Mouse (Mus musculus) forebrain, embryonic 11.5 days (tissue): Measurements from ENCODE around the gene Atrn. TPM values are rescaled to one million over a fixed set of nuclear protein-coding genes. Genes with fewer than 3 reads are reported as not detected.

Source experiments
- ATAC-seq: fragments of 200-750 bp; cut with Nextera tagmentation; replicated peaks from 2 replicates; pipeline ENCODE4 v1.8.0; 2017; ENCODE audit warnings: moderate TSS enrichment; ENCODE audit not compliant: low FRiP score
- DNase-seq: peaks from one replicate; pipeline ENCODE4 v3.0.0-alpha.2; 2017; ENCODE audit warnings: low spot score
- H3K27ac ChIP-seq: fragments of 300-500 bp; sonication (generic); 2 replicates; pipeline ENCODE4 v1.5.1; 2014; ENCODE audit warnings: low read depth, low read length
- H3K27me3 ChIP-seq: fragments of 300-500 bp; sonication (generic); 2 replicates; pipeline ENCODE4 v1.6.1; 2014; ENCODE audit warnings: mild to moderate bottlenecking, low read length, mixed read lengths; ENCODE audit not compliant: control insufficient read depth, insufficient read depth
- H3K36me3 ChIP-seq: fragments of 300-500 bp; sonication (generic); 2 replicates; pipeline ENCODE4 v1.6.1; 2014; ENCODE audit warnings: mild to moderate bottlenecking, low read length, moderate library complexity, mixed read lengths; ENCODE audit not compliant: control insufficient read depth, insufficient read depth
- H3K4me1 ChIP-seq: fragments of 300-500 bp; sonication (generic); replicated peaks from 2 replicates; pipeline ENCODE4 v1.6.1; 2014; ENCODE audit warnings: low read length, mixed read lengths; ENCODE audit not compliant: control insufficient read depth, insufficient read depth
- H3K4me2 ChIP-seq: fragments of 300-500 bp; sonication (generic); 2 replicates; pipeline ENCODE4 v1.6.1; 2014; ENCODE audit warnings: low read depth, mild to moderate bottlenecking, low read length, moderate library complexity, mixed read lengths; ENCODE audit not compliant: severe bottlenecking
- H3K4me3 ChIP-seq: fragments of 300-500 bp; sonication (generic); 2 replicates; pipeline ENCODE4 v1.5.1; 2014; ENCODE audit warnings: low read depth, low read length
- H3K9ac ChIP-seq: fragments of 300-500 bp; sonication (generic); 2 replicates; pipeline ENCODE4 v1.6.1; 2014; ENCODE audit warnings: low read length
- H3K9me3 ChIP-seq: fragments of 300-500 bp; sonication (generic); 2 replicates; pipeline ENCODE4 v1.6.1; 2016; ENCODE audit warnings: low read length, mixed read lengths; ENCODE audit not compliant: control insufficient read depth
- WGBS: fragments of 180-500 bp; shearing (Covaris S2); extraction: QIAGEN DNeasy Blood & Tissue Kit; methylation state at CpG from one replicate; pipeline ENCODE4 v1.1.7; 2014; 5-methylcytosine and 5-hydroxymethylcytosine counted together
- polyA plus RNA-seq: library from polyadenylated mRNA; unstranded; fragments of >200 nt; fragmentation: Nextera tagmentation; extraction: Ambion mirVana; gene quantifications from 2 replicates; pipeline ENCODE4 v1.2.1, GENCODE M21; 2014

Gene Atrn
- polyA plus RNA-seq, 1 experiment from 2014 or later: 11.3 TPM

DNA sequence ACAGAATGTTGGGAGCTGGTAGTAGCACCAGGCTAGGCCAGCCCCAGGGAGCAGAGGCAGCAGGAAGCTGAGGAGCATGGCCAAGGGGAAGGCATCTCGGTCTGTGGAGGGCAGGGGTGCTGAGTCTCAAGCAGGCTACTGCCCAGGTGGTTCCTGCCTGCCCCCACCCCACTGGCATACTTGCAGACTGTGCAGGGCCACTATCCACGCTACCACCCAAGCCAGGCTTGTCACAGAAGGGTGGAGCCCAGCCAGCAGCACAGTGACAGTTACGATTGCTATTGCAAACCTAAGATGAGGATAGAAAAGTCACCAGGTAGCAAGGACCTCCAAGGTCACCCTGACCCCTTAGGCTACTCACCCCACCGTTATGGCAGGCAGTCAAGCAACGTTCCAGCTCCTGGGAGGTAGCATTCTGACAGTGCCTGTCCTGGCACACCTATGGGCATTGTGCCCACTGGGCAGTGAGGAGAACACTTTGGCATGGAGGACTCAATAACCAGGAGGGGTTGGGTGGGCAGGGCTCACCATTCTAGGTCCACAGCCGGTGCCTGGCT lies 146.6 kb downstream of the Atrn start:
- Histone ChIP-seq H3K4me3 (no peak overlapping the region), H3K27me3 (peaks cover 41% of the 10 kb centered on the region), H3K4me2 (no peak overlapping the region), H3K9me3 (no peaks in the 10 kb centered on the region), H3K27ac (no peak overlapping the region), H3K4me1 (peaks cover 12% of the 10 kb centered on the region; the same call in 1 of the 2 replicates), H3K9ac (no peak overlapping the region), H3K36me3 (no peaks in the 10 kb centered on the region)
- DNase-seq (peak; percentile 49), ATAC-seq (no peak)
- WGBS: 77% methylated on average over 6 of the region's 6 CpGs

DNA sequence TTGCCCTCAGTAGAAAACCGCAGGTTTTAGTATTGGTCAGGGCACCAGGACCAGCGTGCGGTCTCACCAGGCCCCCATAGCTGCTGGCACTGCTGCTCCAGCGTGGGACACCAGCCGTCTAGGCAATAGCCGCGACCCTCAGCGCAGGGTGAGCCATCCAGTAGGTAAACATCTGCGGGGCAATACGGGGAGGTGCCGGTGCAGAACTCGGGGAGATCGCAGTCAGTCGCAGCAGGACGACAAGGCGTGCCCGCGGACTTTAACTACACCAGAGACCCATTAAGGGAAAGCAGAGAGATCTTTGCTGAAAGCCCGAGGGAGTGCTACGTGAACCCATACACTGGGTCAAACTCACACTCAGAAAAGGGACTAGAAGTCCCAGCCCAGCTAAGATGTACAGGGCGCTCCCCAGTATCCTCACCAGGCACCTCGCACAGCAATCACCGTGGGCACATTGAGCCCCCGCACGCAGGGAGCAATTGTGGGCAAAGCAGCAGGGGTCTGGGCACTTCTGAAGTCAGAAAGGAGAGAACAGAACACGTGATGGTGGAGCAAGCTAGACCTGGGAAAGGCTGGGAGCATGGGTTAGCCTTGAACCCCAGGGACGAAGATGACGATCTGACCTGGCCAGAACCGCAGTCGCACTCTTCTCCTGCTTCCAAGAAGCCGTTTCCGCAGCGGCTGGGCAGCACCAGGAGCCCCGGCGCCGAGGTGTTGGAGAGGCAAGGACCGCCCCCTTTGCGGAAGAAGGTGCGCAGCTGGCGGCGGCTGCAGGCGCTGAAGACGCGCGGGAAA lies 147.8 kb downstream of the Atrn start:
- peaks cover 12% of the 10 kb centered on the region; the same call in 1 of the 2 replicates for H3K4me1 ChIP-seq
- peak overlapping the region; percentile 19; the same call in 1 of the 2 replicates for H3K4me3 ChIP-seq
- DNase-seq (peak; percentile 64), ATAC-seq (no peak)
- 1% methylated on average over 45 of the region's 45 CpGs for WGBS
- peak overlapping the region; percentile 44 for H3K4me2 ChIP-seq
- no peak overlapping the region for H3K27ac ChIP-seq
- no peaks in the 10 kb centered on the region for H3K36me3 ChIP-seq
- H3K27me3 ChIP-seq: peaks cover 41% of the 10 kb centered on the region
- no peaks in the 10 kb centered on the region for H3K9me3 ChIP-seq
- H3K9ac ChIP-seq: no peak overlapping the region

DNA sequence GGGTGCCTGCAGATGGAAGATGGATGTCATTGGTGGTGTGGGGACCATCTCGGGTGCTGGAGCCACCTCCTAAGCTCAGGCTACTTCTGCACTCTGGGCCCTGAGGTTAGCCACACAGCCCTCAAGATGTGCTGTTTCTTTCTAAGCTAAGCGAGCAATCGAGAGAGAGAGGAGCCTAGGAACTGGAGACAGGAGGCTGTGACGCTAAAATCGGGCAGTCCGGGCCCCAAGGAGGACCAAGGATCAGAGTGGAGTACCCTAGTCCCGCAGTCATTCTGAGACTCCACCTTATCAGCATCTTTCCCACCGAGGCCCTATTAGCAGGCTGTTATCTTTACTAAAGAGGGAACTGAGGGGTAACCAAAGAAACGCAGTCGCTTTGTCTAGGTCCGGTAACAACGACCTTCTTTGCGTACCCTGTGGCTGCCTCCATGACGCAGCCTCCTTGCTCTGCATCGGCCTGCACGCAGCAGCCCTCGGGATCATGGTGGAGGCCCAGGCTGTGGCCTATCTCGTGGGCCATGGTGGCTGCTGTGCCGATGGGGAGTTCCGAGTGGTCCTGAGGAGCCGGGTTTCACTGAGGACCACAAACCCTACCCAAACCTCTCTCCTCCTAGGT lies 148.5 kb downstream of the Atrn start:
- Histone ChIP-seq H3K36me3 (no peaks in the 10 kb centered on the region), H3K27ac (no peak overlapping the region), H3K9me3 (no peaks in the 10 kb centered on the region), H3K4me1 (peaks cover 12% of the 10 kb centered on the region; the same call in 1 of the 2 replicates), H3K4me2 (peak overlapping the region; percentile 44), H3K4me3 (peak overlapping the region; percentile 19; the same call in 1 of the 2 replicates), H3K9ac (no peak overlapping the region), H3K27me3 (peaks cover 41% of the 10 kb centered on the region)
- no peak for ATAC-seq
- WGBS: under 1% methylated on average over 21 of the region's 21 CpGs
- peak; percentile 56 for DNase-seq

DNA sequence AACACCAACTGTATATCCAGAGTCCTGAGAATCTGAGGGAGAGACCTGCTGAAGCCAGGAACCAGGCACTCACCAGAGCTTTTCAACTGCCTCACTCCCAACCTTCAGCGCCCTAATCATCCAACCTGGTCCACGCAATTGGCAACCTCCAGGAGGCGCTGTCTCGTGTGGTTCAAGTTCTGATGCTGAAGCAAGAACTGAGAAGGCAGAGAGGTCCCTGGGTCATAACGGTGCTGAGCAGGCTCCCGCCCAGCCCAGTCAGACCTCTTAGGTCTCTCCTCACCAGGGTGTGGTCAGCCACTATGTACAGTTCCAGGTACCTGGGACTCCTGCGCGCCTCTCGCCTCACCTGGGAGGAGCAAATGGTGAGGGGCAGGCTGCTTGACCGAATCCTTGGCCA lies 149.3 kb downstream of the Atrn start:
- no peak overlapping the region for H3K9ac ChIP-seq
- peak overlapping the region; percentile 18; the same call in 1 of the 2 replicates for H3K4me2 ChIP-seq
- no peak overlapping the region for H3K4me3 ChIP-seq
- peaks cover 12% of the 10 kb centered on the region; the same call in 1 of the 2 replicates for H3K4me1 ChIP-seq
- peaks cover 41% of the 10 kb centered on the region for H3K27me3 ChIP-seq
- ATAC-seq (peak; percentile 40; the same call in 1 of the 2 replicates), DNase-seq (peak; percentile 85)
- WGBS: 5% methylated on average over 10 of the region's 10 CpGs
- no peaks in the 10 kb centered on the region for H3K36me3 ChIP-seq
- no peak overlapping the region for H3K27ac ChIP-seq
- no peaks in the 10 kb centered on the region for H3K9me3 ChIP-seq

DNA sequence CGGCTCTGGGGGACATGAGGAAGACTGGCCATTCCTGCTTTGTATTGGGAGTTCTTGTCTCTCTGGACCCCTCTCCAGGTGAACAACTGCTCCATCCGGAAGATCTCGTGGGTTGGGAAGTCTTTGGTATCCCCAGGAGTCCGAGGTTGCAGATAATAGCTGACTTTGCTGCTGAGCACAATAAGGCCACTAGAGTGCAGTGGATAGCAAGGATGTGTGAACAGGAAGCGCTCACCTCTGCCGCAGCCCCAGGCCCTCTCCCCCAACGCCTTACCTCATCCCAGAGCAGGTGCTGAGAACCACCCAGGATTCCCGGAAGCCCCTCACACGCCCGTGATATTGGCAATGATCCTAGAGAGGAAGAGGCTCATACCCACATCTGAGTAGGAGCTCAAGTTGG lies 149.9 kb downstream of the Atrn start:
- WGBS: 2% methylated on average over 10 of the region's 10 CpGs
- peak; percentile 28 for ATAC-seq
- peak; percentile 69 for DNase-seq
- peaks cover 41% of the 10 kb centered on the region for H3K27me3 ChIP-seq
- no peak overlapping the region for H3K9ac ChIP-seq
- no peaks in the 10 kb centered on the region for H3K36me3 ChIP-seq
- H3K9me3 ChIP-seq: no peaks in the 10 kb centered on the region
- no peak overlapping the region for H3K4me3 ChIP-seq
- no peak overlapping the region for H3K27ac ChIP-seq
- H3K4me1 ChIP-seq: peaks cover 12% of the 10 kb centered on the region; the same call in 1 of the 2 replicates
- H3K4me2 ChIP-seq: peak overlapping the region; percentile 18; the same call in 1 of the 2 replicates

DNA sequence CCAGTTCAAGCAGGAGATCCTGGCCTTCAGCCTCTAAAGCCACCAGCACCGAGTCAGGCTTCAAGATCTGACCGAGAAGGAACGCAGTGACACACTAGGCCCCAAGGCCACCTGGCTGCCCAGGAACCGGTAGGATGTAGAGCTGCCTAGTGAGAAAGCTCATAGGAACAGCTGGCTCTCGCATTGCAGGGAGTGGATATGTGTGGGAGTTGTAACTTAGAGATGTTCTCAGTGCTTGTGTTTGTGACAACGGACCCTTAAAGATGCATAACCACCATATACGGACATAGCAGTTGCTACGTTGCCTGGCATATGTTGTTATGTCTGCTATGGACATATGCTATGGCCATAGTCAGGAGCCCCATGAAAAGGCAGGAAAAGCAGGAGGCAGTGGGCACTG lies 152.4 kb downstream of the Atrn start:
- peaks cover 31% of the 10 kb centered on the region for H3K27me3 ChIP-seq
- 92% methylated on average over 8 of the region's 8 CpGs for WGBS
- H3K4me1 ChIP-seq: peaks cover 9% of the 10 kb centered on the region; the same call in 1 of the 2 replicates

DNA sequence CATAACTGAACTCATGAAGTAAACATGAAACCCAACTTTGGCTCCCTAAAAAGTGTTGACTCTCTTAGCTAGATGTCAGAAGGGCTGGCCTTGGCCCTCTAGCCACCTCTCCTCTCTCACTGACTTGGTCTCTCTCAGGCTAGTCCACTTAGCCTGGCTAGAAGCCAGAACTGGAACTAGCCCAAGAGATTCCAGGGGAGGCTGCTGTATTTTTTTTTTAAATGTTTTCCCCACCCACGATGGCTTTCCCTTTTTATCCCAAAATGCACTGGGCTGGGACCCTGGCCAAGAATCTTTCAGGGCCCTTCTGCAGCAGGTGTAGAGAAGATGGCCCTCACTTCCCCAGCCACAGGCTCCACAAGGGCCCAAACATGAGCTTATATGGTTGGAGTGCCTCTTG lies 153.1 kb downstream of the Atrn start:
- Histone ChIP-seq H3K9ac (no peak overlapping the region), H3K9me3 (no peaks in the 10 kb centered on the region), H3K4me3 (no peak overlapping the region), H3K4me2 (no peak overlapping the region), H3K36me3 (no peaks in the 10 kb centered on the region), H3K27ac (no peak overlapping the region), H3K4me1 (peaks cover 4% of the 10 kb centered on the region; the same call in 1 of the 2 replicates), H3K27me3 (peaks cover 24% of the 10 kb centered on the region)
- 70% methylated on average over 1 of the region's 1 CpGs for WGBS
- no peak for ATAC-seq
- no peak for DNase-seq

More for the DNA sequence above, 152.4 kb downstream of the Atrn start:
- no peaks in the 10 kb centered on the region for H3K36me3 ChIP-seq
- H3K9me3 ChIP-seq: no peaks in the 10 kb centered on the region
- no peak overlapping the region for H3K9ac ChIP-seq
- ATAC-seq: no peak
- H3K27ac ChIP-seq: no peak overlapping the region
- no peak overlapping the region for H3K4me2 ChIP-seq
- DNase-seq: peak; percentile 36
- no peak overlapping the region for H3K4me3 ChIP-seq

DNA sequence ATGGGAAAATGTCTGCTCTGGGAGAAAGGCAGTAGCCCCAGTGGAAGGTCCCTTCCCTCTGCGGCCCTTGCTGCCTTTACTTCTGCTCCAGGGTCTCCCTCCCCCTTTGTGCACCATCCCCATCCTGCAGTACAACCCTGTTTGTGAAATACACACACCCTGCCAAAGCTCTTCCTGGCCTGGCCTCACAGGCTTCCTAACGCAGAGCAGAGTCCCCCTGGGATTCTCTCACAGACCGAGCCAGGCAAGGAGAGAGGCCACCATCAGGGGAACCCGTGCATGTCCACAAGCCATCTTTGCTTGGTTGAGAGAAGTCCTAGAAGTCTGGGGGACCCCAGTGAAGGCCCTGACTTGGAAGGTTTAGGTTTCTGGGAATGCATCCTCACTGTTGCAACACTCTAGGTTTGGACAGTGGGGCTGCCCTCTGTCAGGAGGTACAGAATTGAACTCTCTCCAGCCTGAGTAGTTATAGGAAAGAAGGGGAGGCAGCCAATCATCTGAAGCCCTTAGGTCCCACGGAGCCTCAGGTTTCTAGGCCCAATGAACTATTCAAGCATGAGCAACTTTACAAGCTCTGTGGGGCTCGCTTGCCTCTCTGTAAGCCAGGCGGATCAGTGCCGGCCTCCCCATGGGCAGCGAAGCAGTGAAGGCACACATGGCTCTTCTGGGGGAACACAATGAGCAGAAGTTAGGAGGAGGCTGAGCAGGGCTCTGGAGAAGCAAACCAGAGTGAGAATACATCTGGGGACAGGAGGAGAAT lies 153.7 kb downstream of the Atrn start:
- no peak overlapping the region for H3K9ac ChIP-seq
- no peaks in the 10 kb centered on the region for H3K36me3 ChIP-seq
- ATAC-seq: no peak
- no peaks in the 10 kb centered on the region for H3K9me3 ChIP-seq
- no peak overlapping the region for H3K4me3 ChIP-seq
- 67% methylated on average over 9 of the region's 9 CpGs for WGBS
- peaks cover 18% of the 10 kb centered on the region for H3K27me3 ChIP-seq
- no peak overlapping the region for H3K27ac ChIP-seq
- H3K4me2 ChIP-seq: no peak overlapping the region
- no peak for DNase-seq
- no peaks in the 10 kb centered on the region; the same call in 1 of the 2 replicates for H3K4me1 ChIP-seq
